Mouse (Mus musculus): ENCODE measurements around the gene Stk17b. TPM values are rescaled to one million over a fixed set of nuclear protein-coding genes. Genes with fewer than 3 reads are reported as not detected.

Gene Stk17b
- total and polyA plus RNA-seq, 2 experiments = 0.82 to 7.2 TPM

DNA sequence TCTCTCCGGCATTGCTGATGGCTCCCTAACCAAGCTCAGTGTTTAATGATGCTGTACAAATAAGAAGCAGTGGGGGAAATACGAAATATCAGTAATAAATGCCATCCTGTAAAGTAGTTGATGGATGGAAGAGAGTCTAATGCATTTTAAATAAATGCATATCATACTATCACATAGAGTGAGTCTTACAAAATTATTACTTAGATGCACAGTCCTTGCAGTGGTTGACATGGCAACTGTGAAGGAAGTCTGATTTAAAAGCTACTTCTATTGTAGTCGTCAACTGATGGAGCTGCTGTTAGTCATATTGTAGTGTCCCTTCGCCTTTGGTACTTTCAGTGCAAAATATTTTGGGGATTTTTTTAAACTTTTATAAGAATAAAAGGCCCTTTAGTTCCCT lies 26.9 kb upstream of the Stk17b start:
- no peak for TF ChIP-seq POLR2A (IDR thresholded peaks at IDR 0.05; ENCODE audit: extremely low read depth, insufficient read depth, low read length)
- TF ChIP-seq CTCF (IDR thresholded peaks at IDR 0.05; ENCODE audit: low read depth, low read length) = no peak
- H3K27ac ChIP-seq (replicated peaks; ENCODE audit: insufficient read depth, low read depth, low read length) = no peak overlapping the region
- H3K79me2 ChIP-seq (ENCODE audit: control insufficient read depth, insufficient read depth, low read length) = no peaks in the 10 kb centered on the region
- 90% methylated on average over 4 of the region's 4 CpGs for WGBS
- no peak overlapping the region for H3K4me3 ChIP-seq (ENCODE audit: insufficient read depth, low read depth, low read length)
- no peak overlapping the region for H3K9ac ChIP-seq (ENCODE audit: low read depth, low read length)
- H3K36me3 ChIP-seq (ENCODE audit: control insufficient read depth, insufficient read depth, low read length) = no peaks in the 10 kb centered on the region
- H3K27me3 ChIP-seq (ENCODE audit: control insufficient read depth, insufficient read depth, low read length) = no peaks in the 10 kb centered on the region
- H3K4me1 ChIP-seq (ENCODE audit: control insufficient read depth, insufficient read depth, low read length) = no peaks in the 10 kb centered on the region
- no peak for DNase-seq (ENCODE audit: extremely low read depth, low read depth, low spot score)

DNA sequence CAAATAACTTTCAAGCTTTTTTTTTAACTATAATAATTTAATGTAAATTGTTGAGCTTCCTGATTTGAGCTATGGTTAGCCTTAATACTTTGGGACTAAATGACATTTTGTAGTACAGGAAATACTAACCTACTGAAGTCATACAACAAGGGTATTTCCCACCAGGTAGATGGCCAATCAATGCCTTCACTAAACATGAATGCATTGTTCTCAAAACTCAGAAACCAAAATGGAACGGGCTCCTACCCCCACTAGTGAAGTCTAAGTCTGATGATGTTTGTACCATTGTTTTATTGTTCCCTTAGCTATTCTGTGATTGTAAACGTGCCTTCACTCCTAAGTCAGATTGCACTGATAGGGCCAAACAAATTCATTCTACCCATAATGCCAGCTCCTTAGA lies 23.2 kb upstream of the Stk17b start:
- Histone ChIP-seq H3K36me3 (ENCODE audit: control insufficient read depth, insufficient read depth, low read length) (no peaks in the 10 kb centered on the region), H3K27ac (replicated peaks; ENCODE audit: insufficient read depth, low read depth, low read length) (no peak overlapping the region), H3K4me3 (ENCODE audit: insufficient read depth, low read depth, low read length) (no peak overlapping the region), H3K4me1 (ENCODE audit: control insufficient read depth, insufficient read depth, low read length) (no peaks in the 10 kb centered on the region), H3K9ac (ENCODE audit: low read depth, low read length) (no peak overlapping the region), H3K27me3 (ENCODE audit: control insufficient read depth, insufficient read depth, low read length) (no peaks in the 10 kb centered on the region), H3K79me2 (ENCODE audit: control insufficient read depth, insufficient read depth, low read length) (no peaks in the 10 kb centered on the region)
- WGBS = 84% methylated on average over 2 of the region's 2 CpGs
- DNase-seq (ENCODE audit: extremely low read depth, low read depth, low spot score) = no peak
- TF ChIP-seq CTCF (IDR thresholded peaks at IDR 0.05; ENCODE audit: low read depth, low read length) (no peak), POLR2A (IDR thresholded peaks at IDR 0.05; ENCODE audit: extremely low read depth, insufficient read depth, low read length) (no peak)

DNA sequence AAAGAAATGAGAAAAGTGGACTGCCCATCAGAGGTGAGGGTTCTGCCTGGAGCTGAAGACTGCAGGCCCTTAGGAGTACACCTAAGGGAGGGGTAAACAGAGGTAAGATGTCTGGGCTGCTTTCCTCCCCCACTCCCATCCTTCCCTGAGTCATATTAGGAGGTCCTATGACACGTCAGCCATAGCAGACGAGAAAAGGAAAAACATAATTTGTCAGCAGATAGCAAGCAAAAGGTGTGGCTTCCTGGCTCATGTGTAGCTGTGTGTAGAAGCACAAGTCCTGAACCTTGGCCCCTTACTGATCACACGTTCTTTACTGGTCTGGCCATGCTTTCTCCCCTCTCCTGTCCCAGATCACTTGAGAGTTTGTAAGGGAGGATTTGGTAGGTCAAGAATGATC lies 12.8 kb upstream of the Stk17b start:
- no peak for DNase-seq (ENCODE audit: extremely low read depth, low read depth, low spot score)
- no peak overlapping the region for H3K4me3 ChIP-seq (ENCODE audit: insufficient read depth, low read depth, low read length)
- H3K4me1 ChIP-seq (ENCODE audit: control insufficient read depth, insufficient read depth, low read length) = no peaks in the 10 kb centered on the region
- no peak overlapping the region for H3K27ac ChIP-seq (replicated peaks; ENCODE audit: insufficient read depth, low read depth, low read length)
- WGBS = 74% methylated on average over 3 of the region's 3 CpGs
- no peaks in the 10 kb centered on the region for H3K27me3 ChIP-seq (ENCODE audit: control insufficient read depth, insufficient read depth, low read length)
- no peak overlapping the region for H3K9ac ChIP-seq (ENCODE audit: low read depth, low read length)
- no peaks in the 10 kb centered on the region for H3K36me3 ChIP-seq (ENCODE audit: control insufficient read depth, insufficient read depth, low read length)
- no peaks in the 10 kb centered on the region for H3K79me2 ChIP-seq (ENCODE audit: control insufficient read depth, insufficient read depth, low read length)
- TF ChIP-seq CTCF (IDR thresholded peaks at IDR 0.05; ENCODE audit: low read depth, low read length) (no peak), POLR2A (IDR thresholded peaks at IDR 0.05; ENCODE audit: extremely low read depth, insufficient read depth, low read length) (no peak)

DNA sequence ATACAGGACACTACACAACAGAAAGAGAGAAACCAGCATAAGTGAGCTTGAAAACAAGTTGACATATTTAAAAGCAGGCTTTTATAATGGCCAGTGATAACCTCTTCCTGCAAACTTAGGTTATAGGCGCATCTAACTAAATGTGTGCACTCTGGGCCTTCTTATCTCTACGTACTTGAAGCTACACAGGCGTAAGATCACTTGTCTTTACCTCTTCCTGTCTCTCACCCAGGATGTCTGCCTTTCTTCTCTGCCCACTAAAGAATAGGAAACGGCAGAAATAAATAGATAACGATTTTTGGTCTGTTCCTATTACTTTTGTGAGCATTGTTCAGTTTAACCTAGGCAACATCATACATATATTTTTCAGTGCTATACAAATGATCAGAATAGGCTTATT lies 12.1 kb upstream of the Stk17b start:
- Histone ChIP-seq H3K9ac (ENCODE audit: low read depth, low read length) (no peak overlapping the region), H3K79me2 (ENCODE audit: control insufficient read depth, insufficient read depth, low read length) (no peaks in the 10 kb centered on the region), H3K27ac (replicated peaks; ENCODE audit: insufficient read depth, low read depth, low read length) (no peak overlapping the region), H3K4me3 (ENCODE audit: insufficient read depth, low read depth, low read length) (no peak overlapping the region), H3K4me1 (ENCODE audit: control insufficient read depth, insufficient read depth, low read length) (no peaks in the 10 kb centered on the region), H3K36me3 (ENCODE audit: control insufficient read depth, insufficient read depth, low read length) (no peaks in the 10 kb centered on the region), H3K27me3 (ENCODE audit: control insufficient read depth, insufficient read depth, low read length) (no peaks in the 10 kb centered on the region)
- DNase-seq (ENCODE audit: extremely low read depth, low read depth, low spot score) = no peak
- WGBS = 71% methylated on average over 5 of the region's 5 CpGs
- TF ChIP-seq POLR2A (IDR thresholded peaks at IDR 0.05; ENCODE audit: extremely low read depth, insufficient read depth, low read length) (no peak), CTCF (IDR thresholded peaks at IDR 0.05; ENCODE audit: low read depth, low read length) (no peak)

DNA sequence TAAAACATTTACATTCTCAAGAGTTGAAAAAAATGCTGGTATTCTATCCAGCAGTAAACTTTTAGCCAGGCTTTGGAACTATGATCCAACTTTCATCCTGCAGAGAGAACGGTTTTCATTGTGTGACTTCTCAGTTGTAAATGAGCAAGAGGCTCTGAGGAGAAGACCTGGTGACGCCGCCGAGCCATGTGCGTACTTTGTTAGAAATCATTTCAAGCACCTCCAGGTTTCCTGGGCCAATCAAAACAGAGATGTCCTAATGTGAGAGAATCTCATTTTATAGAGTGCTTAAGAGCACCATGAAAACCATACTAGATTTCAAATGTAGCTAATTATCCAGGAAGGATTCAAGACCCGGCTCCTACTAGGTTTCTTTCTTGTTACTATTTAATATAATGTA lies 11.2 kb upstream of the Stk17b start:
- H3K27me3 ChIP-seq (ENCODE audit: control insufficient read depth, insufficient read depth, low read length) = no peaks in the 10 kb centered on the region
- no peak overlapping the region for H3K27ac ChIP-seq (replicated peaks; ENCODE audit: insufficient read depth, low read depth, low read length)
- no peaks in the 10 kb centered on the region for H3K4me1 ChIP-seq (ENCODE audit: control insufficient read depth, insufficient read depth, low read length)
- no peaks in the 10 kb centered on the region for H3K79me2 ChIP-seq (ENCODE audit: control insufficient read depth, insufficient read depth, low read length)
- H3K36me3 ChIP-seq (ENCODE audit: control insufficient read depth, insufficient read depth, low read length) = no peaks in the 10 kb centered on the region
- no peak overlapping the region for H3K9ac ChIP-seq (ENCODE audit: low read depth, low read length)
- no peak for TF ChIP-seq POLR2A (IDR thresholded peaks at IDR 0.05; ENCODE audit: extremely low read depth, insufficient read depth, low read length)
- no peak for TF ChIP-seq CTCF (IDR thresholded peaks at IDR 0.05; ENCODE audit: low read depth, low read length)
- WGBS = 93% methylated on average over 6 of the region's 6 CpGs
- H3K4me3 ChIP-seq (ENCODE audit: insufficient read depth, low read depth, low read length) = no peak overlapping the region
- DNase-seq (ENCODE audit: extremely low read depth, low read depth, low spot score) = no peak

DNA sequence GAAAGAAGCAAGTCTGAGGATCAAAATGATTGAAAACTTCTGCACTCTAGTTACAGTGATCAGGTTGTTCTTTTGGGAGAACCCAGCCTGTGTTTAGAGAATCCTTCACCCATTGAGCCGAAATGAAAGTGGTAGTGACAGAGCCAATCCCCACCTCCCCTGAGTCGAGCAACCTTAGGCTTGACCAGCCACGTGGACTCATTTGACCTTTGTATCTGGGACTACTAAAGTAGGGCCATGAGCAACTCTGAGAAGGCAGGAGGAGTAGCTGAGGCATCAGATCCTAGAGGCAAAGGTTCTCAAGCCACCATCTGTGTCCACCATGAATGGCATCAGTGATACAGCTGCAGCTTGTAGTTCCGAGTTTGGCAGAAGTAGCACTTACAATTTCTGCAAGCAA lies 10.6 kb upstream of the Stk17b start:
- H3K79me2 ChIP-seq (ENCODE audit: control insufficient read depth, insufficient read depth, low read length) = no peaks in the 10 kb centered on the region
- TF ChIP-seq POLR2A (IDR thresholded peaks at IDR 0.05; ENCODE audit: extremely low read depth, insufficient read depth, low read length) (no peak), CTCF (IDR thresholded peaks at IDR 0.05; ENCODE audit: low read depth, low read length) (no peak)
- H3K36me3 ChIP-seq (ENCODE audit: control insufficient read depth, insufficient read depth, low read length) = no peaks in the 10 kb centered on the region
- DNase-seq (ENCODE audit: extremely low read depth, low read depth, low spot score) = no peak
- H3K4me1 ChIP-seq (ENCODE audit: control insufficient read depth, insufficient read depth, low read length) = no peaks in the 10 kb centered on the region
- H3K9ac ChIP-seq (ENCODE audit: low read depth, low read length) = no peak overlapping the region
- no peak overlapping the region for H3K4me3 ChIP-seq (ENCODE audit: insufficient read depth, low read depth, low read length)
- no peaks in the 10 kb centered on the region for H3K27me3 ChIP-seq (ENCODE audit: control insufficient read depth, insufficient read depth, low read length)
- 80% methylated on average over 4 of the region's 4 CpGs for WGBS
- H3K27ac ChIP-seq (replicated peaks; ENCODE audit: insufficient read depth, low read depth, low read length) = no peak overlapping the region
